Comparison of ENCODE assay signal across 28 mouse cellular contexts in genomic region chr14:102989866-102990265, GRCm38 (mm10). TPM values are rescaled to one million over a fixed set of nuclear protein-coding genes. Genes with fewer than 3 reads are reported as not detected.
DNase-seq lines count a peak whose midpoint lies in the region; ATAC-seq and TF ChIP-seq lines count a peak whose summit lies in the region.
"Had no signal": no experiment of that assay in that cellular context is flagged by ENCODE, and none has a peak within 500 bp of the region (broad histone marks: within the 10 kb centered on the region; RNA-seq: fewer than 3 reads in every experiment).

No protein-coding gene starts in this region.

- H3K4me1 ChIP-seq in kidney, embryonic 16.5 days (ENCODE audit: insufficient read depth, low read length) = no peaks in the 10 kb centered on the region
- H3K4me1 ChIP-seq in limb, embryonic 15.5 days = peaks cover 11% of the 10 kb centered on the region
- H3K4me1 ChIP-seq: forebrain, embryonic 10.5 days; hindbrain, embryonic 12.5 days; midbrain, embryonic 15.5 days; stomach, embryonic 15.5 days had no signal

- no peak for TF ChIP-seq CTCF in gastrocnemius, adult 2 months (IDR thresholded peaks at IDR 0.05)

- no peaks in the 10 kb centered on the region for H3K36me3 ChIP-seq in kidney, embryonic 16.5 days (ENCODE audit: insufficient read depth, low read length)
- no peaks in the 10 kb centered on the region for H3K36me3 ChIP-seq in limb, embryonic 15.5 days
- H3K36me3 ChIP-seq: forebrain, embryonic 10.5 days; hindbrain, embryonic 12.5 days; midbrain, embryonic 15.5 days; stomach, embryonic 15.5 days had no signal

- DNase-seq in kidney, postnatal 4 days = peak; percentile 14 to 20
- peak; percentile 55 for DNase-seq in gastrocnemius, adult 2 months
- peak; percentile 47 to 75 for DNase-seq in gastrocnemius, postnatal 4 days (ENCODE audit: low spot score in 2 of 2)
- DNase-seq in layer of hippocampus, postnatal 36 days = no peak
- DNase-seq in c-Kit-positive CD71-positive TER-119-positive erythroid progenitor cells, embryonic 14.5 days (ENCODE audit: low spot score) = no peak
- DNase-seq: adrenal gland, postnatal 14 days; cerebellum, adult 11 months; cerebellum, postnatal 10 days; forebrain, postnatal 0 days; kidney, adult 8-10 months; right cerebral cortex, postnatal 25 days; thymus, adult 18-20 months; thymus, postnatal 4 days had no signal

- 60% methylated on average over 5 of the region's 5 CpGs for WGBS in kidney, embryonic 16.5 days
- 21% methylated on average over 5 of the region's 5 CpGs for WGBS in limb, embryonic 15.5 days

- H3K27ac ChIP-seq in kidney, embryonic 16.5 days (ENCODE audit: low read length) = no peak overlapping the region
- H3K27ac ChIP-seq in gastrocnemius, adult 2 months = no peak overlapping the region
- H3K27ac ChIP-seq in limb, embryonic 15.5 days = peak overlapping the region; percentile 54; the same call in 1 of the 2 replicates
- H3K27ac ChIP-seq: forebrain, embryonic 10.5 days; hindbrain, embryonic 12.5 days; liver, embryonic 14.5 days; midbrain, embryonic 15.5 days; stomach, embryonic 15.5 days had no signal

- H3K9ac ChIP-seq in kidney, embryonic 16.5 days (replicated peaks; ENCODE audit: low read length) = no peak overlapping the region
- no peak overlapping the region for H3K9ac ChIP-seq in limb, embryonic 15.5 days
- H3K9ac ChIP-seq: forebrain, postnatal 0 days; hindbrain, embryonic 12.5 days; liver, embryonic 14.5 days; midbrain, embryonic 15.5 days; stomach, embryonic 15.5 days had no signal

- no peak overlapping the region for H3K4me2 ChIP-seq in kidney, embryonic 16.5 days (replicated peaks; ENCODE audit: low read depth, low read length)
- no peak overlapping the region for H3K4me2 ChIP-seq in limb, embryonic 15.5 days
- H3K4me2 ChIP-seq: hindbrain, embryonic 12.5 days; midbrain, embryonic 15.5 days; stomach, embryonic 15.5 days had no signal

- ATAC-seq in kidney, embryonic 16.5 days (ENCODE audit: low FRiP score, low TSS enrichment) = no peak
- no peak for ATAC-seq in limb, embryonic 15.5 days (ENCODE audit: insufficient number of reproducible peaks, low FRiP score, low TSS enrichment, low read depth)
- no peak for ATAC-seq in megakaryocyte-erythroid progenitor cell, adult 5-6 weeks (replicated peaks; ENCODE audit: low FRiP score, low TSS enrichment, poor library complexity, severe bottlenecking)
- ATAC-seq: forebrain, postnatal 0 days; inflammation-experienced regulatory T-cells, adult 6 months; midbrain, embryonic 15.5 days; Patski had no signal

- H3K27me3 ChIP-seq in kidney, embryonic 16.5 days (ENCODE audit: insufficient read depth, low read length) = no peaks in the 10 kb centered on the region
- no peaks in the 10 kb centered on the region for H3K27me3 ChIP-seq in limb, embryonic 15.5 days
- H3K27me3 ChIP-seq: hindbrain, embryonic 12.5 days; midbrain, embryonic 15.5 days; stomach, embryonic 15.5 days had no signal

- H3K9me3 ChIP-seq in kidney, embryonic 16.5 days (ENCODE audit: low read length) = no peaks in the 10 kb centered on the region
- no peaks in the 10 kb centered on the region for H3K9me3 ChIP-seq in limb, embryonic 15.5 days
- H3K9me3 ChIP-seq: forebrain, embryonic 10.5 days; hindbrain, embryonic 12.5 days; midbrain, embryonic 15.5 days; stomach, embryonic 15.5 days had no signal

- no peak overlapping the region for H3K4me3 ChIP-seq in kidney, embryonic 16.5 days (ENCODE audit: low read length)
- H3K4me3 ChIP-seq in gastrocnemius, adult 2 months = no peak overlapping the region
- no peak overlapping the region for H3K4me3 ChIP-seq in limb, embryonic 15.5 days
- H3K4me3 ChIP-seq: forebrain, embryonic 10.5 days; hindbrain, embryonic 12.5 days; midbrain, embryonic 15.5 days; myocyte; stomach, embryonic 15.5 days had no signal

- intact Hi-C loops in gastrocnemius, adult 2 months (cut with DNase I) = loop anchor here (10.0 kb wide), 2 partner anchors 475 to 1045 kb away; no protein-coding TSS in a partner anchor

RNA-seq across cellular contexts. Expression of gene Kctd12, which starts 7.4 kb away (rescaled TPM):
- polyA plus RNA-seq in kidney, embryonic 16.5 days (2015; fragmentation: Nextera tagmentation; extraction: Ambion mirVana) = 8.9 and 9.0 TPM in 2 replicates
- 1 to 10 TPM; 5.2 to 9.7 TPM for total RNA-seq in gastrocnemius, adult 2 months (2021)
- 10 to 100 TPM; 67.3 to 69.7 TPM for total RNA-seq in gastrocnemius, postnatal 4 days (2021)
- 34.5 and 50.6 TPM in 2 replicates for polyA plus RNA-seq in limb, embryonic 15.5 days (2015; fragmentation: Nextera tagmentation; extraction: Ambion mirVana)
- total RNA-seq in layer of hippocampus, postnatal 36 days (2021) = 100 to 1,000 TPM; 128 to 131 TPM
- total RNA-seq in megakaryocyte-erythroid progenitor cell, adult 5-6 weeks (2014; fragmentation: Nextera tagmentation) = 6.3 and 7.1 TPM in 2 replicates
- 13.8 and 19.0 TPM in 2 replicates for total RNA-seq in megakaryocyte-erythroid progenitor cell, adult 5-6 weeks (2017)
- polyA plus RNA-seq: myocyte had no signal

RNA-seq across cellular contexts. Expression of gene Acod1, which starts 56.9 kb away (rescaled TPM):
- polyA plus RNA-seq in kidney, embryonic 16.5 days (2015; fragmentation: Nextera tagmentation; extraction: Ambion mirVana) = not detected in 2 replicates
- not detected for total RNA-seq in gastrocnemius, adult 2 months (2021)
- total RNA-seq in gastrocnemius, postnatal 4 days (2021) = not detected
- not detected in 2 replicates for polyA plus RNA-seq in limb, embryonic 15.5 days (2015; fragmentation: Nextera tagmentation; extraction: Ambion mirVana)
- total RNA-seq in layer of hippocampus, postnatal 36 days (2021) = not detected
- not detected in 2 replicates for total RNA-seq in megakaryocyte-erythroid progenitor cell, adult 5-6 weeks (2014; fragmentation: Nextera tagmentation)
- 0.33 and 0.50 TPM in 2 replicates for total RNA-seq in megakaryocyte-erythroid progenitor cell, adult 5-6 weeks (2017)
- total RNA-seq: adrenal gland, postnatal 14 days; forebrain, postnatal 0 days; left cerebral cortex, adult 18-20 months; left cerebral cortex, postnatal 36 days had no signal
- polyA plus RNA-seq: forebrain, embryonic 10.5 days; forebrain, postnatal 0 days; heart, embryonic 14.5 days; hindbrain, embryonic 12.5 days; lung, embryonic 16.5 days; midbrain, embryonic 15.5 days; myocyte had no signal

Comparison
In these comparisons a context has a peak if more than half of its experiments do, and no peak if none do; other contexts are left out.
1. DNase-seq: peak in kidney, postnatal 4 days (2 of 2), gastrocnemius, adult 2 months (single experiment) and gastrocnemius, postnatal 4 days (2 of 2); none in layer of hippocampus, postnatal 36 days (0 of 2) and c-Kit-positive CD71-positive TER-119-positive erythroid progenitor cells, embryonic 14.5 days (single experiment).